Mouse (Mus musculus) hindbrain, embryonic 16.5 days (tissue): ENCODE measurements at regions not wholly inside any gene's neighbourhood (a gene's known extent, or its start where the extent isn't known, plus 50 kb on each side); places are given as distances from the start of the nearest gene placed in this dataset.

ENCODE experiments used
- ATAC-seq: fragments of 200-750 bp; cut with Nextera tagmentation; 2 replicates; pipeline ENCODE4 v1.8.0; 2017; ENCODE audit warnings: moderate TSS enrichment, moderate library complexity
- H3K27ac ChIP-seq: fragments of 300-500 bp; sonication (generic); 2 replicates; pipeline ENCODE4 v1.5.1; 2014; ENCODE audit warnings: low read depth, mild to moderate bottlenecking, control low read depth, low read length, moderate library complexity
- H3K27me3 ChIP-seq: fragments of 300-500 bp; sonication (generic); replicated peaks from 2 replicates; pipeline ENCODE4 v1.6.1; 2014; ENCODE audit warnings: low read length; ENCODE audit not compliant: control insufficient read depth, insufficient read depth
- H3K36me3 ChIP-seq: fragments of 300-500 bp; sonication (generic); 2 replicates; pipeline ENCODE4 v1.6.1; 2014; ENCODE audit warnings: mild to moderate bottlenecking, low read length, moderate library complexity, mixed read lengths; ENCODE audit not compliant: control insufficient read depth, insufficient read depth
- H3K4me1 ChIP-seq: fragments of 300-500 bp; sonication (generic); 2 replicates; pipeline ENCODE4 v1.6.1; 2014; ENCODE audit warnings: low read depth, low read length; ENCODE audit not compliant: control insufficient read depth, insufficient read depth
- H3K4me2 ChIP-seq: fragments of 300-500 bp; sonication (generic); 2 replicates; pipeline ENCODE4 v1.6.1; 2014; ENCODE audit warnings: mild to moderate bottlenecking, low read length, control low read depth, moderate library complexity
- H3K4me3 ChIP-seq: fragments of 300-500 bp; sonication (generic); 2 replicates; pipeline ENCODE4 v1.5.1; 2014; ENCODE audit warnings: mild to moderate bottlenecking, low read length, control low read depth, moderate library complexity
- H3K9ac ChIP-seq: fragments of 300-500 bp; sonication (generic); 2 replicates; pipeline ENCODE4 v1.6.1; 2014; ENCODE audit warnings: low read depth, mild to moderate bottlenecking, control low read depth, low read length, moderate library complexity
- H3K9me3 ChIP-seq: fragments of 300-500 bp; sonication (generic); 2 replicates; pipeline ENCODE4 v1.6.1; 2014; ENCODE audit warnings: mild to moderate bottlenecking, low read length, moderate library complexity; ENCODE audit not compliant: control insufficient read depth
- WGBS: fragments of 180-500 bp; shearing (Covaris S2); extraction: QIAGEN DNeasy Blood & Tissue Kit; methylation state at CpG from one replicate; pipeline ENCODE4 v1.1.7; 2014; 5-methylcytosine and 5-hydroxymethylcytosine counted together

GRCm38 (mm10) chr4:92396421-92397232 is 205.1 kb upstream of the Gm12666 start:
- ATAC-seq = peak; percentile 34; the same call in 1 of the 2 replicates
- WGBS = 43% methylated on average over 5 of the region's 5 CpGs

More at GRCm38 (mm10) chr4:92396421-92397232, 205.1 kb upstream of the Gm12666 start:
- no peaks in the 10 kb centered on the region for H3K27me3 ChIP-seq
- no peak overlapping the region for H3K4me3 ChIP-seq
- no peaks in the 10 kb centered on the region for H3K36me3 ChIP-seq
- no peak overlapping the region for H3K27ac ChIP-seq
- no peaks in the 10 kb centered on the region for H3K4me1 ChIP-seq
- no peaks in the 10 kb centered on the region for H3K9me3 ChIP-seq
- H3K9ac ChIP-seq = no peak overlapping the region
- no peak overlapping the region for H3K4me2 ChIP-seq
